Mouse (Mus musculus): ENCODE results near the gene Supt16. TPM values are rescaled to one million over a fixed set of nuclear protein-coding genes. Genes with fewer than 3 reads are reported as not detected.

The Supt16 gene
- 99.4 and 104 TPM in 2 replicates for polyA plus RNA-seq (2016; fragmentation: Nextera tagmentation; extraction: Ambion mirVana)

- Histone ChIP-seq H3K4me1 (peaks cover 33% of the 10 kb centered on the region), H3K27ac (peak within 1 kb of the TSS; percentile 99), H3K36me3 (replicated peaks) (peaks cover 66% of the 10 kb centered on the region), H3K4me3 (peak within 1 kb of the TSS; percentile 80), H3K27me3 (ENCODE audit: poor library complexity, severe bottlenecking) (no peaks in the 10 kb centered on the region), H3K9me3 (no peaks in the 10 kb centered on the region)
- WGBS: under 1% methylated on average over 59 of the region's 59 CpGs
- DNase-seq (ENCODE audit: extremely low spot score, low spot score): peak; percentile 86
Observed at GRCm38 (mm10) chr14:52197156-52197878, at the start of gene Supt16. TSS of gene Supt16 (minus strand) at chr14:52197416.

- H3K36me3 ChIP-seq (replicated peaks): peaks cover 14% of the 10 kb centered on the region
- H3K4me3 ChIP-seq: no peak overlapping the region
- DNase-seq (ENCODE audit: extremely low spot score, low spot score): no peak
- no peak overlapping the region for H3K27ac ChIP-seq
- no peaks in the 10 kb centered on the region for H3K27me3 ChIP-seq (ENCODE audit: poor library complexity, severe bottlenecking)
- H3K9me3 ChIP-seq: no peaks in the 10 kb centered on the region
- H3K4me1 ChIP-seq: peaks cover 19% of the 10 kb centered on the region
- WGBS: 78% methylated on average over 4 of the region's 4 CpGs
Observed at GRCm38 (mm10) chr14:52246129-52246528, 48.9 kb upstream of the Supt16 start.

DNA sequence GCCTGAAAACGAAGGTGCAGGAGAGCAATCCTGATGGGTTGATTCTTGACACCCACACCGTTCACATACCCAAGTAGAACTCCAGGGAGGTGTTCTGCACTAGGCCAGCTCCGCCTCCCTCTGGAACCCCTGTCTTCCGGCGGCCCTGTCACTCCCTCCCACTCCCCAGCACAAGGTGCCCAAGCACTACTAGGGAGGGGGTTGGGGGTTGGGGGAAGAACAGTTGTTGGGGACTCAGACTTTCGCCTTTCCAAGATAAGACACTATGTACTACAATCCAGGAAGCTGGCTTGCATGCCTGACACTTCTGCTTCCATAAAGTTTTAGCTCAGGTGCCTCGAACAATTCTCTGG lies 47.5 kb upstream of the Supt16 start:
- H3K4me3 ChIP-seq: peak overlapping the region; percentile 86
- no peaks in the 10 kb centered on the region for H3K9me3 ChIP-seq
- WGBS: 13% methylated on average over 7 of the region's 7 CpGs
- peaks cover 16% of the 10 kb centered on the region for H3K36me3 ChIP-seq (replicated peaks)
- DNase-seq (ENCODE audit: extremely low spot score, low spot score): no peak
- peak overlapping the region; percentile 87 for H3K27ac ChIP-seq
- peaks cover 19% of the 10 kb centered on the region for H3K4me1 ChIP-seq
- no peaks in the 10 kb centered on the region for H3K27me3 ChIP-seq (ENCODE audit: poor library complexity, severe bottlenecking)

DNA sequence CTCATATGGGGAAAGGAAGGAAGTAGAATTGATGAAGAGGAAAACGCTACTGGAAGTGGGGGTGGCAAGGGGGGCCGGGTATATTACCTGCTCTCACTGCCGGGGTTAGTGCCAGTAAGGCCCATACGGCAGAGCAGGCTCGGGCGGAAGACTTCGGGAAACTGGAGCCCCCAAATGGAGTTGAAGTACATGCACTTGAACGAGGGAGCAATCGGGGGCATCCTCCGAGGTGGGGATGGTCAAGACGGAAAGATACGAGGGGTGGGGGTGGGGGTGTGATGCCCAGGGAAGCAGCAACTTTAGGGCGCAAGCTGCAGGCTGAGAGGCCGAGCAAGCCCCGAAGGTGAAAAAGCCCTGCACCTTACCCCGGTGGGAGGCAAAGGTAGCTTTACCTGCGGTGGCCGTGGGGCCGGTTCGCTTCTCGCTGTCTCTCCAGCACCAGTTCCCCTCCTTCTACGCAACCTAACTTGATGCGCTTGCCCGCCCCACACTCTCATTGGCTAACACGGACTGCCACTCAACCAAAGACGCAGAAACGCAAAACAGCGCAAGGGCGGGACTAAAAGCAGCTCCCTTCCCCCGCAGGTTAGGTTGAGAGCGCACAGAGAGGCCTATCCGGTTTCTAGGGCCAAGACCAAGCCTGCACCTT lies 46.9 kb upstream of the Supt16 start:
- Histone ChIP-seq H3K4me3 (peak overlapping the region; percentile 86), H3K9me3 (no peaks in the 10 kb centered on the region), H3K4me1 (peaks cover 19% of the 10 kb centered on the region), H3K36me3 (replicated peaks) (peaks cover 15% of the 10 kb centered on the region), H3K27me3 (ENCODE audit: poor library complexity, severe bottlenecking) (no peaks in the 10 kb centered on the region), H3K27ac (peak overlapping the region; percentile 87)
- peak; percentile 98 for DNase-seq (ENCODE audit: extremely low spot score, low spot score)
- under 1% methylated on average over 32 of the region's 32 CpGs for WGBS

- Histone ChIP-seq H3K4me1 (no peaks in the 10 kb centered on the region), H3K4me3 (no peak overlapping the region), H3K27ac (no peak overlapping the region), H3K9me3 (no peaks in the 10 kb centered on the region), H3K27me3 (ENCODE audit: poor library complexity, severe bottlenecking) (no peaks in the 10 kb centered on the region), H3K36me3 (replicated peaks) (peaks cover 88% of the 10 kb centered on the region)
- DNase-seq (ENCODE audit: extremely low spot score, low spot score): no peak
- WGBS: 100% methylated on average over 1 of the region's 1 CpGs
Observed at GRCm38 (mm10) chr14:52236216-52236615, 39.0 kb upstream of the Supt16 start.

GRCm38 (mm10) chr14:52235165-52235564 lies 37.9 kb upstream of the Supt16 start:
- Histone ChIP-seq H3K27ac (no peak overlapping the region), H3K4me3 (no peak overlapping the region), H3K9me3 (no peaks in the 10 kb centered on the region), H3K27me3 (ENCODE audit: poor library complexity, severe bottlenecking) (no peaks in the 10 kb centered on the region), H3K36me3 (replicated peaks) (peaks cover 89% of the 10 kb centered on the region), H3K4me1 (no peaks in the 10 kb centered on the region)
- WGBS: 89% methylated on average over 7 of the region's 7 CpGs
- no peak for DNase-seq (ENCODE audit: extremely low spot score, low spot score)

GRCm38 (mm10) chr14:52232249-52232648 lies 35.0 kb upstream of the Supt16 start:
- DNase-seq (ENCODE audit: extremely low spot score, low spot score): no peak
- Histone ChIP-seq H3K9me3 (no peaks in the 10 kb centered on the region), H3K36me3 (replicated peaks) (peaks cover 100% of the 10 kb centered on the region), H3K4me3 (no peak overlapping the region), H3K4me1 (no peaks in the 10 kb centered on the region), H3K27ac (no peak overlapping the region), H3K27me3 (ENCODE audit: poor library complexity, severe bottlenecking) (no peaks in the 10 kb centered on the region)
- 88% methylated on average over 6 of the region's 6 CpGs for WGBS

GRCm38 (mm10) chr14:52225972-52226371 lies 28.8 kb upstream of the Supt16 start:
- Histone ChIP-seq H3K27ac (no peak overlapping the region), H3K4me3 (no peak overlapping the region), H3K36me3 (replicated peaks) (peaks cover 100% of the 10 kb centered on the region), H3K4me1 (no peaks in the 10 kb centered on the region), H3K9me3 (no peaks in the 10 kb centered on the region), H3K27me3 (ENCODE audit: poor library complexity, severe bottlenecking) (no peaks in the 10 kb centered on the region)
- DNase-seq (ENCODE audit: extremely low spot score, low spot score): no peak
- 92% methylated on average over 2 of the region's 2 CpGs for WGBS

- Histone ChIP-seq H3K36me3 (replicated peaks) (peaks cover 100% of the 10 kb centered on the region), H3K27me3 (ENCODE audit: poor library complexity, severe bottlenecking) (no peaks in the 10 kb centered on the region), H3K4me1 (no peaks in the 10 kb centered on the region), H3K4me3 (no peak overlapping the region), H3K9me3 (no peaks in the 10 kb centered on the region), H3K27ac (no peak overlapping the region)
- no peak for DNase-seq (ENCODE audit: extremely low spot score, low spot score)
- 91% methylated on average over 5 of the region's 5 CpGs for WGBS
Observed at GRCm38 (mm10) chr14:52217261-52217660, 20.0 kb upstream of the Supt16 start.

DNA sequence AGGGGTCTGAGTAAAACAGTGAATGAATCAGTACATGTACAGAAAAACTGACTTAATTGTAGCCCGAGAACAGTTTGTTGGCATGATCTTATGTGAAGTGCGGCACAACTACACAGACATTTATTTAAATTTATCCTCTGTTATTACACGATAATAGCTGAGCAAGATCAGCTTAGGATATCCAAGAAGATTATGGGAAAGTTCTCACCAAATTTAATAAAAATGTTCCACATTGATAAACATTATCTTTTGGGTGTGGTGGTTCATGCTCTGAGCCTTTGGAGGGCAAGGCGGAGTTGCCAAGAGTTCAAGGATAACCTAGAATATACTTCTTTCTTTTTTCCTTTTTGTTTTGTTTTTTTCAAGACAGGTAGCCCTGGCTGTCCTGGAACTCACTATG lies 2.2 kb upstream of the Supt16 start:
- H3K27me3 ChIP-seq (ENCODE audit: poor library complexity, severe bottlenecking): no peaks in the 10 kb centered on the region
- WGBS: 94% methylated on average over 4 of the region's 4 CpGs
- peaks cover 67% of the 10 kb centered on the region for H3K36me3 ChIP-seq (replicated peaks)
- DNase-seq (ENCODE audit: extremely low spot score, low spot score): no peak
- no peak overlapping the region for H3K27ac ChIP-seq
- no peak overlapping the region for H3K4me3 ChIP-seq
- peaks cover 33% of the 10 kb centered on the region for H3K4me1 ChIP-seq
- no peaks in the 10 kb centered on the region for H3K9me3 ChIP-seq

GRCm38 (mm10) chr14:52198141-52198540 lies 925 bp upstream of the Supt16 start:
- Histone ChIP-seq H3K9me3 (no peaks in the 10 kb centered on the region), H3K4me3 (peak overlapping the region; percentile 80), H3K36me3 (replicated peaks) (peaks cover 66% of the 10 kb centered on the region), H3K27me3 (ENCODE audit: poor library complexity, severe bottlenecking) (no peaks in the 10 kb centered on the region), H3K27ac (peak overlapping the region; percentile 99), H3K4me1 (peaks cover 33% of the 10 kb centered on the region)
- DNase-seq (ENCODE audit: extremely low spot score, low spot score): no peak
- WGBS: 33% methylated on average over 3 of the region's 3 CpGs

- Histone ChIP-seq H3K27me3 (ENCODE audit: poor library complexity, severe bottlenecking) (no peaks in the 10 kb centered on the region), H3K4me3 (peak overlapping the region; percentile 80), H3K9me3 (no peaks in the 10 kb centered on the region), H3K4me1 (peaks cover 33% of the 10 kb centered on the region), H3K36me3 (replicated peaks) (peaks cover 66% of the 10 kb centered on the region), H3K27ac (peak overlapping the region; percentile 99)
- WGBS: under 1% methylated on average over 59 of the region's 59 CpGs
- peak; percentile 43 for DNase-seq (ENCODE audit: extremely low spot score, low spot score)
Observed at GRCm38 (mm10) chr14:52196230-52197155, 723 bp downstream of the Supt16 start.

Measured in forebrain, embryonic 10.5 days (tissue).